Mouse (Mus musculus) heart, embryonic 16.5 days (tissue): ENCODE data around the gene Mat2a. TPM values are rescaled to one million over a fixed set of nuclear protein-coding genes. Genes with fewer than 3 reads are reported as not detected.
A peak's percentile ranks its signal among the peaks of the same experiment; 100 is the strongest.

Experiments used
- ATAC-seq: fragments of 200-750 bp; cut with Nextera tagmentation; replicated peaks from 2 replicates; pipeline ENCODE4 v1.8.0; 2017; ENCODE audit warnings: moderate number of reproducible peaks; ENCODE audit not compliant: insufficient read depth, low FRiP score; ENCODE audit errors: extremely low read depth
- H3K27ac ChIP-seq: fragments of 300-500 bp; sonication (generic); 2 replicates; pipeline ENCODE4 v1.5.1; 2014; ENCODE audit warnings: mild to moderate bottlenecking, low read length, control low read depth, moderate library complexity
- H3K27me3 ChIP-seq: fragments of 300-500 bp; sonication (generic); 2 replicates; pipeline ENCODE4 v1.6.1; 2014; ENCODE audit warnings: low read length, mixed read lengths; ENCODE audit not compliant: control insufficient read depth, insufficient read depth
- H3K36me3 ChIP-seq: fragments of 300-500 bp; sonication (generic); 2 replicates; pipeline ENCODE4 v1.6.1; 2014; ENCODE audit not compliant: control insufficient read depth, insufficient read depth
- H3K4me1 ChIP-seq: fragments of 300-500 bp; sonication (generic); 2 replicates; pipeline ENCODE4 v1.6.1; 2014; ENCODE audit warnings: low read length, mixed read lengths; ENCODE audit not compliant: control insufficient read depth, insufficient read depth
- H3K4me2 ChIP-seq: fragments of 300-500 bp; sonication (generic); 2 replicates; pipeline ENCODE4 v1.6.1; 2014; ENCODE audit warnings: low read depth, mild to moderate bottlenecking, control low read depth, low read length
- H3K4me3 ChIP-seq: fragments of 300-500 bp; sonication (generic); 2 replicates; pipeline ENCODE4 v1.5.1; 2014; ENCODE audit warnings: mild to moderate bottlenecking, control low read depth, low read length
- H3K9ac ChIP-seq: fragments of 300-500 bp; sonication (generic); 2 replicates; pipeline ENCODE4 v1.6.1; 2014; ENCODE audit warnings: low read length, control low read depth
- H3K9me3 ChIP-seq: fragments of 300-500 bp; sonication (generic); replicated peaks from 2 replicates; pipeline ENCODE4 v1.6.1; 2016; ENCODE audit warnings: low read length; ENCODE audit not compliant: control insufficient read depth
- WGBS: fragments of 180-500 bp; shearing (Covaris S2); extraction: QIAGEN DNeasy Blood & Tissue Kit; methylation state at CpG from one replicate; pipeline ENCODE4 v1.1.7; 2014; 5-methylcytosine and 5-hydroxymethylcytosine counted together
- polyA plus RNA-seq: library from polyadenylated mRNA; unstranded; fragments of >200 nt; fragmentation: Nextera tagmentation; extraction: Ambion mirVana; gene quantifications from 2 replicates; pipeline ENCODE4 v1.2.1, GENCODE M21; 2015

Gene Mat2a
- polyA plus RNA-seq, 1 experiment from 2014 or later: 318 TPM

- WGBS: 25% methylated on average over 1 of the region's 1 CpGs
- Histone ChIP-seq H3K27me3 (no peaks in the 10 kb centered on the region), H3K27ac (no peak overlapping the region), H3K9me3 (no peaks in the 10 kb centered on the region), H3K36me3 (no peaks in the 10 kb centered on the region), H3K4me2 (no peak overlapping the region), H3K4me3 (no peak overlapping the region), H3K4me1 (peaks cover 2% of the 10 kb centered on the region), H3K9ac (no peak overlapping the region)
- ATAC-seq: no peak
Observed at GRCm38 (mm10) chr6:72410003-72410402, 29.4 kb downstream of the Mat2a start.

- Histone ChIP-seq H3K27me3 (no peaks in the 10 kb centered on the region), H3K4me1 (no peaks in the 10 kb centered on the region), H3K9me3 (no peaks in the 10 kb centered on the region), H3K27ac (no peak overlapping the region), H3K36me3 (no peaks in the 10 kb centered on the region), H3K4me3 (no peak overlapping the region), H3K4me2 (no peak overlapping the region), H3K9ac (no peak overlapping the region)
- ATAC-seq: no peak
- WGBS: 18% methylated on average over 3 of the region's 3 CpGs
Observed at GRCm38 (mm10) chr6:72409567-72409966, 29.8 kb downstream of the Mat2a start.

DNA sequence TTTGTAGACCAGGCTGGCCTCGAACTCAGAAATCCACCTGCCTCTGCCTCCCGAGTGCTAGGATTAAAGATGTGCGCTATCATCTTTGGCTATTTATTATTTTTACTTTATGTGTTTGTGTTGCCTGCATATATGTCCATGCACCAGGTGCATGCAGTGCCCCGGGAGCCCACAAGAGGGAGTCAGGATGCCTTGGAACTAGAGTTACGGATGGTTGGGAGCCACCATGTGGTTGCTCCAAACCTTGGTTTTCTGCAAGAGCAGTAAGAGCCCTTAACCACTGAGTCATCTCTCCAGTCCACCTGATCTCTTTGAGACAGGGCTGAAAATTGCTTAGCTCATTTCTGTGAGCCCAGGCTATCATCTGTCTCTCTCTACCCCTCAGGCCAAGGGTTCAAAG, 32.2 kb downstream of the Mat2a start:
- Histone ChIP-seq H3K4me1 (no peaks in the 10 kb centered on the region), H3K36me3 (no peaks in the 10 kb centered on the region), H3K9ac (no peak overlapping the region), H3K27ac (no peak overlapping the region), H3K27me3 (no peaks in the 10 kb centered on the region), H3K4me3 (no peak overlapping the region), H3K4me2 (no peak overlapping the region), H3K9me3 (no peaks in the 10 kb centered on the region)
- 1% methylated on average over 5 of the region's 5 CpGs for WGBS
- ATAC-seq: peak; percentile 72; the same call in 1 of the 2 replicates

DNA sequence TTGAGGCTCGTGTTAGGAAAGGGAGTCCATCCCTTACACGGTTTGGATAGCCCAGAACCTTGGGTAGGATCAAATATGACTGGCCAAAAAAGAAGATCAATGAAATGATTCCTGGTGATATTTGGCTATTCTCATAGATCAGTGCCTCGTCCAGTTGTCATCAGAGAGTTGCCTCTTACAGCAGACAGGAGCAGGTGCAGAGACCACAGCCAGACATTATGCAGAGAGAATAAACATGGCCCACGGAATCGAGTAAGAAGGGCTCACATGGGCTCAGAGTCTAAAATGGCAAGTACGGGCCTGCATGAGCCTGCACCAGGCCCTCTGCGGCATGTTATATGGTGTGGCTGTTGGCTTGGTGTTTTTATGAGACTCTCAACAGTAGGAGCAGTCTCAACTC, 34.0 kb downstream of the Mat2a start:
- Histone ChIP-seq H3K4me3 (no peak overlapping the region), H3K9ac (no peak overlapping the region), H3K4me2 (no peak overlapping the region), H3K27me3 (no peaks in the 10 kb centered on the region), H3K36me3 (no peaks in the 10 kb centered on the region), H3K9me3 (no peaks in the 10 kb centered on the region), H3K27ac (no peak overlapping the region), H3K4me1 (no peaks in the 10 kb centered on the region)
- 79% methylated on average over 7 of the region's 7 CpGs for WGBS
- no peak for ATAC-seq

- ATAC-seq: no peak
- WGBS: 25% methylated on average over 7 of the region's 7 CpGs
- H3K4me2 ChIP-seq: no peak overlapping the region
- H3K4me1 ChIP-seq: no peaks in the 10 kb centered on the region
- H3K4me3 ChIP-seq: no peak overlapping the region
- H3K36me3 ChIP-seq: no peaks in the 10 kb centered on the region
- no peaks in the 10 kb centered on the region for H3K27me3 ChIP-seq
- H3K9me3 ChIP-seq: no peaks in the 10 kb centered on the region
- H3K9ac ChIP-seq: no peak overlapping the region
- H3K27ac ChIP-seq: no peak overlapping the region
Observed at GRCm38 (mm10) chr6:72401875-72402274, 37.5 kb downstream of the Mat2a start.

- Histone ChIP-seq H3K4me3 (no peak overlapping the region), H3K36me3 (no peaks in the 10 kb centered on the region), H3K9me3 (no peaks in the 10 kb centered on the region), H3K4me1 (no peaks in the 10 kb centered on the region), H3K27me3 (no peaks in the 10 kb centered on the region), H3K9ac (no peak overlapping the region), H3K27ac (no peak overlapping the region), H3K4me2 (no peak overlapping the region)
- ATAC-seq: no peak
- WGBS: 47% methylated on average over 2 of the region's 2 CpGs
Observed at GRCm38 (mm10) chr6:72399967-72400366, 39.4 kb downstream of the Mat2a start.

- no peaks in the 10 kb centered on the region for H3K27me3 ChIP-seq
- no peaks in the 10 kb centered on the region for H3K9me3 ChIP-seq
- H3K4me1 ChIP-seq: no peaks in the 10 kb centered on the region
- ATAC-seq: no peak
- WGBS: 70% methylated on average over 10 of the region's 10 CpGs
- H3K36me3 ChIP-seq: no peaks in the 10 kb centered on the region
- H3K27ac ChIP-seq: no peak overlapping the region
- H3K9ac ChIP-seq: no peak overlapping the region
- no peak overlapping the region for H3K4me2 ChIP-seq
- no peak overlapping the region for H3K4me3 ChIP-seq
Observed at GRCm38 (mm10) chr6:72396837-72397251, 42.5 kb downstream of the Mat2a start.

- H3K9me3 ChIP-seq: no peaks in the 10 kb centered on the region
- ATAC-seq: no peak
- WGBS: 90% methylated on average over 5 of the region's 5 CpGs
Observed at GRCm38 (mm10) chr6:72392341-72392740, 47.0 kb downstream of the Mat2a start.

DNA sequence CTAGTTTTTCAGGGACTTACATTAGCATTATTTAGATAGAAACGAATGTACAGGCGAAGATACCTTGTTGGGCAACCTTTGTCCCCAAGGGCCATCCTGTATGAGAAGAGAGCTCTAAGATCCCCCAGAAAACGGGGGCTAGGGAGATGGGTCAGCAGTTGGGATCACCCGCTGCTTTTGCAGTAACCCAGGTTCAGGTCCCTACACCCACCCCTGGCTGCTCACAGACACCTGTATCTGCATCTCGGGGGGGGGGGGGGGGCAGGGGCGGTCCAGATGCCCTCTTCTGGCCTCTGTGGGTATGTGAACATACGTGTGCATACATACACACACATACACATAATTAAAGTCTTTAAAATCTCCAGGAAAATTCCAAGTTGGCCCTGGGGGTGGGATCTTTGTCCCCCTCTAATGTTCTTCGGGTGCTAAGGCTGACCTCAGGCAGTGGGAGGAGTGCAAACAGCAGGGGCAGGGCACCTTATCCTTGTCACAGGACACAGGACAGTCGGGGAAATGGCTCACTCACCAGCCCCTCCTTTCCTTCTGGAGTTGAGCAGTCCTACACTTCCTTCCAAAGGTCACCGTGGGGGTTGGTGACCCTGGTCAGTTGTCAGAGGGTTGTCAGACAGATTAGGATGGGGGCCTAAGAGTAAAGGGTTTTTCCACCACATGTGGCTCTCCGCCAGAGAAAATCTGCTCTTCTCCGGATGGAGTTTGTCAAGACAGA, 48.4 kb downstream of the Mat2a start:
- H3K27me3 ChIP-seq: no peaks in the 10 kb centered on the region
- 19% methylated on average over 12 of the region's 12 CpGs for WGBS
- ATAC-seq: peak; percentile 74
- peaks cover 8% of the 10 kb centered on the region; the same call in 1 of the 2 replicates for H3K36me3 ChIP-seq
- peak overlapping the region; percentile 78 for H3K4me2 ChIP-seq
- peak overlapping the region; percentile 98 for H3K27ac ChIP-seq
- peak overlapping the region; percentile 89 for H3K9ac ChIP-seq
- peak overlapping the region; percentile 70 for H3K4me3 ChIP-seq
- H3K9me3 ChIP-seq: no peaks in the 10 kb centered on the region
- peaks cover 20% of the 10 kb centered on the region for H3K4me1 ChIP-seq

More at GRCm38 (mm10) chr6:72392341-72392740, 47.0 kb downstream of the Mat2a start:
- Histone ChIP-seq H3K4me3 (no peak overlapping the region), H3K4me1 (peaks cover 20% of the 10 kb centered on the region), H3K36me3 (0 out of 2 replicates have a peak, but pooled peaks cover 2% of the 10 kb centered on the region), H3K27ac (no peak overlapping the region), H3K9ac (no peak overlapping the region), H3K27me3 (no peaks in the 10 kb centered on the region), H3K4me2 (no peak overlapping the region)
